In the genomic region with DNA sequence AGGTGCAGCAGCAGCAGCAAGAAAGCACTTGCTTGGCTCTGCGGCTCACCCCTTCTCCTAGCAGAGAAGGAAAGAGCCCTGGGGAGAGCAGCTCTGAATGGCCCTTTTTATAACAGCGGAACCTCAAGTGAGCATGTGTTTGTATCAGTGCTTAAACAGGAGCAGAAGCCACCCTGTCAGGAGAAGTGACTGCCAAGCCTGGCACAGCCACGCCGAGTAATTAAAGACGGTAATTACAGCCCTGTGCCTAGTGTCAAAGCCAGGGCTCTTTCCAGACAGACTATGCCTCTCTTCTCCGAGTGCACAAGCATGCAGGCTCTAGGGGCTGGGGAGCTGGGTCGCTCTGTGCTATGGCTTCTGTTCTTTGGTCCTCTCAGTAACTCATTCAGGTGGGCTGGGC, we compare ENCODE assay signal across 9 mouse cellular contexts. TPM values are rescaled to one million over a fixed set of nuclear protein-coding genes. Genes with fewer than 3 reads are reported as not detected.
A peak's percentile ranks its signal among the peaks of the same experiment; 100 is the strongest.
DNase-seq lines count a peak whose midpoint lies in the region; ATAC-seq and TF ChIP-seq lines count a peak whose summit lies in the region.
"Had no signal": no experiment of that assay in that cellular context is flagged by ENCODE, and none has a peak within 500 bp of the region (broad histone marks: within the 10 kb centered on the region; RNA-seq: fewer than 3 reads in every experiment).

No protein-coding gene starts in this region.

- ATAC-seq in frontal cortex, adult (ENCODE audit: low TSS enrichment), result peak; percentile 50

- H3K27ac ChIP-seq in layer of hippocampus, adult 2 months, result no peak overlapping the region

- TF ChIP-seq CTCF in layer of hippocampus, adult 2 months (conservative IDR thresholded peaks at IDR 0.05), result no peak

- no peak overlapping the region for H3K4me3 ChIP-seq in layer of hippocampus, adult 2 months

- DNase-seq in frontal cortex, postnatal 25 days (ENCODE audit: low spot score in 2 of 2), result no peak
- DNase-seq in right cerebral cortex, postnatal 4 days, result peak; percentile 38
- no peak for DNase-seq in right cerebral cortex, postnatal 14 days
- DNase-seq in layer of hippocampus, adult 2 months (ENCODE audit: low spot score in 2 of 2), result peak; percentile 31 to 41
- no peak for DNase-seq in urinary bladder, postnatal 25 days (ENCODE audit: low spot score)
- no peak for DNase-seq in lung, postnatal 36 days
- no peak for DNase-seq in adipocyte (ENCODE audit: low spot score)
- DNase-seq: adrenal gland, adult 2 months had no signal

RNA-seq across cellular contexts. Expression of a gene that starts 54.1 kb away (rescaled TPM):
- 10 to 100 TPM; 14.1 to 18.8 TPM for total RNA-seq in layer of hippocampus, adult 2 months (2021)

Comparison
In these comparisons a context has a peak if more than half of its experiments do, and no peak if none do; other contexts are left out.
1. DNase-seq: peak in right cerebral cortex, postnatal 4 days (single experiment) and layer of hippocampus, adult 2 months (2 of 2); none in frontal cortex, postnatal 25 days (0 of 2), right cerebral cortex, postnatal 14 days (single experiment), urinary bladder, postnatal 25 days (single experiment), lung, postnatal 36 days (single experiment) and adipocyte (single experiment).